Mouse (Mus musculus): Measurements from ENCODE around the gene Cnksr3. TPM values are rescaled to one million over a fixed set of nuclear protein-coding genes. Genes with fewer than 3 reads are reported as not detected.
A peak's percentile ranks its signal among the peaks of the same experiment; 100 is the strongest.

The Cnksr3 gene
- total RNA-seq, 2 experiments from 2014 or later: 10.4 to 17.2 TPM

GRCm38 (mm10) chr10:7103872-7104271, 108.2 kb downstream of the Cnksr3 start:
- DNase-seq (ENCODE audit: low spot score in 2 of 2): no peak

- no peak for DNase-seq (ENCODE audit: low spot score in 2 of 2)
Observed at GRCm38 (mm10) chr10:7077971-7078370, 134.1 kb downstream of the Cnksr3 start.

GRCm38 (mm10) chr10:7077389-7077808, 134.6 kb downstream of the Cnksr3 start:
- DNase-seq (ENCODE audit: low spot score in 2 of 2): no peak

- DNase-seq (ENCODE audit: low spot score in 2 of 2): no peak
Observed at GRCm38 (mm10) chr10:7076662-7077211, 135.3 kb downstream of the Cnksr3 start.

- DNase-seq (ENCODE audit: low spot score in 2 of 2): peak; percentile 72
Observed at GRCm38 (mm10) chr10:7076201-7076600, 135.8 kb downstream of the Cnksr3 start.

GRCm38 (mm10) chr10:7075661-7076060, 136.4 kb downstream of the Cnksr3 start:
- DNase-seq (ENCODE audit: low spot score in 2 of 2): no peak

GRCm38 (mm10) chr10:7074231-7074630, 137.8 kb downstream of the Cnksr3 start:
- DNase-seq (ENCODE audit: low spot score in 2 of 2): no peak

- no peak for DNase-seq (ENCODE audit: low spot score in 2 of 2)
Observed at GRCm38 (mm10) chr10:7070924-7071323, 141.1 kb downstream of the Cnksr3 start.

- no peak for DNase-seq (ENCODE audit: low spot score in 2 of 2)
Observed at GRCm38 (mm10) chr10:7070100-7070835, 141.8 kb downstream of the Cnksr3 start.

GRCm38 (mm10) chr10:7069090-7069489, 142.9 kb downstream of the Cnksr3 start:
- DNase-seq (ENCODE audit: low spot score in 2 of 2): no peak

Other genes starting within 250 kb of the Cnksr3 start
- gene Ipcef1, start 159.8 kb downstream of the Cnksr3 start, total RNA-seq (2021): under 1 TPM; 0.40 to 0.51 TPM